17 mouse cellular contexts compared by ENCODE assay signal in genomic region chr2:102979519-102979918, GRCm38 (mm10).
"Had no signal": no experiment of that assay in that cellular context is flagged by ENCODE, and none has a peak within 500 bp of the region (broad histone marks: within the 10 kb centered on the region; RNA-seq: fewer than 3 reads in every experiment).

No protein-coding gene starts in this region.

- ATAC-seq: hindbrain, embryonic 16.5 days; intestine, embryonic 16.5 days; liver, embryonic 12.5 days had no signal

- DNase-seq: gastrocnemius, adult 2 months; gastrocnemius, postnatal 10 days; gastrocnemius, postnatal 25 days; heart, adult 2 months; heart, postnatal 10 days; heart, postnatal 4 days; kidney, adult 11 months; kidney, adult 2 months; kidney, adult 9 months; kidney, postnatal 14 days; kidney, postnatal 36 days; layer of hippocampus, adult 9-11 months; layer of hippocampus, postnatal 36 days; left cerebral cortex, postnatal 4 days had no signal
